Mouse (Mus musculus) midbrain, embryonic 15.5 days (tissue): ENCODE results near the gene Gm21985. TPM values are rescaled to one million over a fixed set of nuclear protein-coding genes. Genes with fewer than 3 reads are reported as not detected.

ENCODE experiments used
- polyA plus RNA-seq: library from polyadenylated mRNA; unstranded; fragments of >200 nt; fragmentation: Nextera tagmentation; extraction: Ambion mirVana; gene quantifications from 2 replicates; pipeline ENCODE4 v1.2.1, GENCODE M21; 2015

Gm21985 gene
- polyA plus RNA-seq, 1 experiment from 2014 or later = not detected

Other genes starting within 250 kb of the Gm21985 start
- not detected in 2 replicates for gene Olfr1311, start 241.9 kb upstream of the Gm21985 start, polyA plus RNA-seq
- not detected in 2 replicates for gene Olfr1312, start 216.1 kb upstream of the Gm21985 start, polyA plus RNA-seq
- gene Olfr1313, start 188.5 kb upstream of the Gm21985 start, polyA plus RNA-seq = not detected in 2 replicates
- gene Olfr1314, start 169.5 kb upstream of the Gm21985 start, polyA plus RNA-seq = not detected in 2 replicates
- not detected in 2 replicates for gene Olfr1315-ps1, start 150.9 kb upstream of the Gm21985 start, polyA plus RNA-seq
- not detected in 2 replicates for gene Olfr1316, start 131.3 kb upstream of the Gm21985 start, polyA plus RNA-seq
- gene Olfr1317, start 126.0 kb upstream of the Gm21985 start, polyA plus RNA-seq = not detected in 2 replicates
- gene Olfr1318, start 112.1 kb upstream of the Gm21985 start, polyA plus RNA-seq = not detected in 2 replicates
- gene Lpcat4, start 26.8 kb upstream of the Gm21985 start, polyA plus RNA-seq = 21.9 and 26.0 TPM in 2 replicates
- not detected in 2 replicates for gene Nutm1, start 7.0 kb upstream of the Gm21985 start, polyA plus RNA-seq
- 153 and 158 TPM in 2 replicates for gene Nop10, start 4.4 kb upstream of the Gm21985 start, polyA plus RNA-seq
- gene Slc12a6, start 489 bp upstream of the Gm21985 start, polyA plus RNA-seq = 19.4 and 21.2 TPM in 2 replicates
- 175 and 188 TPM in 2 replicates for gene Emc4, start 101.7 kb downstream of the Gm21985 start, polyA plus RNA-seq
- gene Katnbl1, start 112.9 kb downstream of the Gm21985 start, polyA plus RNA-seq = 27.9 and 28.0 TPM in 2 replicates
- gene Emc7, start 188.7 kb downstream of the Gm21985 start, polyA plus RNA-seq = 18.6 and 19.6 TPM in 2 replicates
- 1.2 and 2.0 TPM in 2 replicates for gene Chrm5, start 214.5 kb downstream of the Gm21985 start, polyA plus RNA-seq
- 2.4 and 4.5 TPM in 2 replicates for gene Aven, start 226.7 kb downstream of the Gm21985 start, polyA plus RNA-seq